Mouse (Mus musculus) intestine, embryonic 14.5 days (tissue): Measurements from ENCODE around the gene Stx8. TPM values are rescaled to one million over a fixed set of nuclear protein-coding genes. Genes with fewer than 3 reads are reported as not detected.

ENCODE experiments used
- ATAC-seq: fragments of 200-750 bp; cut with Nextera tagmentation; replicated peaks from 2 replicates; pipeline ENCODE4 v1.8.0; 2017; ENCODE audit warnings: low read depth, moderate number of reproducible peaks, moderate TSS enrichment, moderate library complexity; ENCODE audit not compliant: low FRiP score, low TSS enrichment
- DNase-seq: peaks from one replicate; pipeline ENCODE4 v3.0.0-alpha.2; 2018; ENCODE audit warnings: low spot score
- H3K27ac ChIP-seq: fragments of 300-500 bp; sonication (generic); 2 replicates; pipeline ENCODE4 v1.5.1; 2014; ENCODE audit warnings: low read depth, mild to moderate bottlenecking, control low read depth
- H3K27me3 ChIP-seq: fragments of 300-500 bp; sonication (generic); replicated peaks from 2 replicates; pipeline ENCODE4 v1.6.1; 2014; ENCODE audit warnings: low read length, control low read depth; ENCODE audit not compliant: control insufficient read depth, insufficient read depth
- H3K36me3 ChIP-seq: fragments of 300-500 bp; sonication (generic); 2 replicates; pipeline ENCODE4 v1.6.1; 2014; ENCODE audit warnings: low read length, control low read depth; ENCODE audit not compliant: control insufficient read depth, insufficient read depth
- H3K4me1 ChIP-seq: fragments of 300-500 bp; sonication (generic); replicated peaks from 2 replicates; pipeline ENCODE4 v1.6.1; 2014; ENCODE audit warnings: low read length, control low read depth, mixed read lengths; ENCODE audit not compliant: control insufficient read depth, insufficient read depth
- H3K4me2 ChIP-seq: fragments of 300-500 bp; sonication (generic); 2 replicates; pipeline ENCODE4 v1.6.1; 2014; ENCODE audit warnings: low read length
- H3K4me3 ChIP-seq: fragments of 300-500 bp; sonication (generic); 2 replicates; pipeline ENCODE4 v1.5.1; 2014; ENCODE audit warnings: low read depth, low read length, control low read depth, mixed read lengths
- H3K9ac ChIP-seq: fragments of 300-500 bp; sonication (generic); 2 replicates; pipeline ENCODE4 v1.6.1; 2014; ENCODE audit warnings: mild to moderate bottlenecking, low read length
- H3K9me3 ChIP-seq: fragments of 300-500 bp; sonication (generic); 2 replicates; pipeline ENCODE4 v1.6.1; 2016; ENCODE audit warnings: low read length, control low read depth; ENCODE audit not compliant: control insufficient read depth
- WGBS: fragments of 180-500 bp; shearing (Covaris S2); extraction: QIAGEN DNeasy Blood & Tissue Kit; methylation state at CpG from one replicate; pipeline ENCODE4 v1.1.7; 2014; 5-methylcytosine and 5-hydroxymethylcytosine counted together
- polyA plus RNA-seq: library from polyadenylated mRNA; unstranded; fragments of >200 nt; fragmentation: Nextera tagmentation; extraction: Ambion mirVana; gene quantifications from 2 replicates; pipeline ENCODE4 v1.2.1, GENCODE M21; 2014

The Stx8 gene
- polyA plus RNA-seq: 51.3 and 54.5 TPM in 2 replicates

GRCm38 (mm10) chr11:67965905-67966878 lies at the start of gene Stx8:
Gene Stx8, plus strand, starts transcription at chr11:67966193.
- H3K4me1 ChIP-seq: peaks cover 6% of the 10 kb centered on the region; the same call in 1 of the 2 replicates
- peak; percentile 99 for DNase-seq
- peak; percentile 76 for ATAC-seq
- H3K4me2 ChIP-seq: peak within 1 kb of the TSS; percentile 63
- under 1% methylated on average over 28 of the region's 28 CpGs for WGBS
- no peaks in the 10 kb centered on the region for H3K9me3 ChIP-seq
- peak within 1 kb of the TSS; percentile 65 for H3K9ac ChIP-seq
- no peaks in the 10 kb centered on the region for H3K27me3 ChIP-seq
- H3K36me3 ChIP-seq: no peaks in the 10 kb centered on the region
- peak within 1 kb of the TSS; percentile 74 for H3K4me3 ChIP-seq
- H3K27ac ChIP-seq: no peak within 1 kb of the TSS

- WGBS: 88% methylated on average over 3 of the region's 3 CpGs
- no peak for DNase-seq
- Histone ChIP-seq H3K36me3 (no peaks in the 10 kb centered on the region), H3K4me2 (no peak overlapping the region), H3K27me3 (peaks cover 16% of the 10 kb centered on the region; the same call in 1 of the 2 replicates), H3K4me1 (no peaks in the 10 kb centered on the region), H3K27ac (no peak overlapping the region), H3K4me3 (no peak overlapping the region), H3K9me3 (no peaks in the 10 kb centered on the region), H3K9ac (no peak overlapping the region)
- ATAC-seq: no peak
Observed at GRCm38 (mm10) chr11:67917126-67917525, 48.9 kb upstream of the Stx8 start.

- WGBS: 61% methylated on average over 5 of the region's 5 CpGs
- Histone ChIP-seq H3K4me3 (no peak overlapping the region), H3K36me3 (no peaks in the 10 kb centered on the region), H3K9ac (no peak overlapping the region), H3K4me2 (no peak overlapping the region), H3K27me3 (peaks cover 16% of the 10 kb centered on the region; the same call in 1 of the 2 replicates), H3K4me1 (no peaks in the 10 kb centered on the region), H3K27ac (no peak overlapping the region), H3K9me3 (no peaks in the 10 kb centered on the region)
- no peak for DNase-seq
- no peak for ATAC-seq
Observed at GRCm38 (mm10) chr11:67919593-67919992, 46.4 kb upstream of the Stx8 start.

GRCm38 (mm10) chr11:67920226-67920960 lies 45.6 kb upstream of the Stx8 start:
- Histone ChIP-seq H3K27ac (no peak overlapping the region), H3K27me3 (peaks cover 16% of the 10 kb centered on the region; the same call in 1 of the 2 replicates), H3K9ac (no peak overlapping the region), H3K4me3 (peak overlapping the region; percentile 67), H3K4me2 (peak overlapping the region; percentile 99), H3K36me3 (no peaks in the 10 kb centered on the region), H3K4me1 (no peaks in the 10 kb centered on the region), H3K9me3 (no peaks in the 10 kb centered on the region)
- 48% methylated on average over 9 of the region's 9 CpGs for WGBS
- ATAC-seq (no peak), DNase-seq (no peak)

- Histone ChIP-seq H3K4me2 (peak overlapping the region; percentile 99), H3K36me3 (no peaks in the 10 kb centered on the region), H3K4me1 (no peaks in the 10 kb centered on the region), H3K27me3 (peaks cover 16% of the 10 kb centered on the region; the same call in 1 of the 2 replicates), H3K9me3 (no peaks in the 10 kb centered on the region), H3K27ac (peak overlapping the region; percentile 78), H3K4me3 (peak overlapping the region; percentile 67), H3K9ac (peak overlapping the region; percentile 64)
- 2% methylated on average over 47 of the region's 47 CpGs for WGBS
- DNase-seq (no peak), ATAC-seq (peak; percentile 42)
Observed at GRCm38 (mm10) chr11:67921091-67921826, 44.7 kb upstream of the Stx8 start.

GRCm38 (mm10) chr11:67921827-67922754 lies 43.9 kb upstream of the Stx8 start, which contains the start of gene Usp43:
Gene Usp43, minus strand, starts transcription at chr11:67922153.
- DNase-seq: peak; percentile 82
- Histone ChIP-seq H3K4me1 (no peaks in the 10 kb centered on the region), H3K27me3 (peaks cover 16% of the 10 kb centered on the region; the same call in 1 of the 2 replicates), H3K9me3 (no peaks in the 10 kb centered on the region), H3K4me3 (peak within 1 kb of the TSS; percentile 67), H3K36me3 (no peaks in the 10 kb centered on the region), H3K9ac (peak within 1 kb of the TSS; percentile 64), H3K4me2 (peak within 1 kb of the TSS; percentile 99), H3K27ac (peak within 1 kb of the TSS; percentile 78)
- peak; percentile 86 for ATAC-seq
- WGBS: 3% methylated on average over 69 of the region's 80 CpGs

GRCm38 (mm10) chr11:67922755-67923125 lies 43.3 kb upstream of the Stx8 start:
- peak; percentile 82 for ATAC-seq
- peak overlapping the region; percentile 64 for H3K9ac ChIP-seq
- WGBS: under 1% methylated on average over 12 of the region's 12 CpGs

More at GRCm38 (mm10) chr11:67922755-67923125, 43.3 kb upstream of the Stx8 start:
- Histone ChIP-seq H3K4me2 (peak overlapping the region; percentile 99), H3K9me3 (no peaks in the 10 kb centered on the region), H3K27me3 (peaks cover 16% of the 10 kb centered on the region; the same call in 1 of the 2 replicates), H3K27ac (peak overlapping the region; percentile 78), H3K4me3 (peak overlapping the region; percentile 67), H3K4me1 (no peaks in the 10 kb centered on the region), H3K36me3 (no peaks in the 10 kb centered on the region)
- DNase-seq: peak; percentile 88
